Mouse (Mus musculus) heart, postnatal 0 days (tissue): Measurements from ENCODE around the gene Gm10521.

Experiments used
- CTCF ChIP-seq: IDR thresholded peaks from 2 replicates; pipeline ENCODE4 v1.5.1; 2016; ENCODE audit warnings: antibody characterized with exemption, control low read depth, low read depth
- EP300 ChIP-seq: IDR thresholded peaks from 2 replicates; pipeline ENCODE4 v1.6.1; 2016; ENCODE audit warnings: antibody characterized with exemption, low read depth

GRCm38 (mm10) chr1:171922844-171923243 lies 27.4 kb downstream of the Gm10521 start:
- TF ChIP-seq CTCF = no peak
- TF ChIP-seq EP300 = no peak
